Mouse (Mus musculus): Measurements from ENCODE around the gene Timp4. TPM values are rescaled to one million over a fixed set of nuclear protein-coding genes. Genes with fewer than 3 reads are reported as not detected.

Gene Timp4
- polyA plus RNA-seq, 1 experiment: 0.22 TPM

DNA sequence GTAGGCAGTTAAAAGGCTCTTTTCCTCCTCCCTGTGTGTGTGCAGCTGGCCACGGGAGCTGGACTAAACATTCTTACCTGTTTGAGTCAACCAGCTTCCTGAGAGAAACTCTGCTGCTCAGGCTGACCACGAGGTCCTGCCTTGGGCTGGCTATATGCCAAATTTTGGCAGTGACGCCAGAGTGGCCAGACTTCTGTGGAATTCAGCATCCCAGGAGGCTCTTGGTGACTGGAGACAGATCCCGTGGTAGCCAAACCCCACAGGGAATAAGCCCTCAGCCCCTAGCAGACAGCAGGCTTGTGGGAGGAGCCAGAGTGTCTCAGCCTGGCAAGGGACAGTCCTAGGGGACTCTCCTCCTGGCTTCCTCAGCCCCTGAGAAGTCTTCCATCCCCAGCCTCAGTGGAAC is 19.9 kb upstream of the Timp4 start:
- Histone ChIP-seq H3K4me1 (ENCODE audit: control insufficient read depth, insufficient read depth, insufficient read length) (no peaks in the 10 kb centered on the region), H3K27me3 (ENCODE audit: control insufficient read depth, insufficient read depth, low read length) (no peaks in the 10 kb centered on the region), H3K27ac (ENCODE audit: insufficient read depth, low read length) (no peak overlapping the region), H3K4me3 (ENCODE audit: extremely low read depth, insufficient read depth, insufficient read length) (no peak overlapping the region), H3K36me3 (ENCODE audit: control insufficient read depth, insufficient read depth, low read length) (no peaks in the 10 kb centered on the region)
- WGBS: 29% methylated on average over 4 of the region's 4 CpGs
- TF ChIP-seq CTCF (IDR thresholded peaks at IDR 0.05; ENCODE audit: extremely low read depth, insufficient read depth, insufficient read length, insufficient replicate concordance) (no peak), POLR2A (IDR thresholded peaks at IDR 0.05; ENCODE audit: low read depth, low read length) (no peak)
- DNase-seq (ENCODE audit: low read depth in 1 of 2, low spot score in 2 of 2): no peak

DNA sequence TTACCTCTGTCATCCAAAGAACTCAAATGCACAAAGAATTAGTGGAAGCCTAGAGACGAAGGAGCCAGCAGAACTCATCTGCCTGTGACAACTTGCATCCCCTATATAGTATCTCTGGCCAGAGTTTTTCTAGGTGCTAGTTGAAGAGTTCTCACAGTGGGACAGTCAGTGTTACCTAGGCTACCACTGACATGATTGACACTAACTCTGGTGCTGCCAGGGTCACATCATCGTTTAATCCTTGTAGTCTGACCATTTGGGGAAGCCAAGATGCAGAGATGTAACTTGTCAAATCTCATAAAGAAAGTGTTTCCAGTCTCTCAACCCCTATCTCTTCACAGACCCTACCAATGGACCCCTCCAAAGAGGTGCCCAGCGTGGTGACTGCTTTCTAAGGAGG is 19.3 kb upstream of the Timp4 start:
- Histone ChIP-seq H3K36me3 (ENCODE audit: control insufficient read depth, insufficient read depth, low read length) (no peaks in the 10 kb centered on the region), H3K27me3 (ENCODE audit: control insufficient read depth, insufficient read depth, low read length) (no peaks in the 10 kb centered on the region), H3K4me1 (ENCODE audit: control insufficient read depth, insufficient read depth, insufficient read length) (no peaks in the 10 kb centered on the region), H3K27ac (ENCODE audit: insufficient read depth, low read length) (no peak overlapping the region), H3K4me3 (ENCODE audit: extremely low read depth, insufficient read depth, insufficient read length) (no peak overlapping the region)
- no peak for DNase-seq (ENCODE audit: low read depth in 1 of 2, low spot score in 2 of 2)
- TF ChIP-seq CTCF (IDR thresholded peaks at IDR 0.05; ENCODE audit: extremely low read depth, insufficient read depth, insufficient read length, insufficient replicate concordance): no peak
- no peak for TF ChIP-seq POLR2A (IDR thresholded peaks at IDR 0.05; ENCODE audit: low read depth, low read length)
- WGBS: 74% methylated on average over 3 of the region's 3 CpGs

DNA sequence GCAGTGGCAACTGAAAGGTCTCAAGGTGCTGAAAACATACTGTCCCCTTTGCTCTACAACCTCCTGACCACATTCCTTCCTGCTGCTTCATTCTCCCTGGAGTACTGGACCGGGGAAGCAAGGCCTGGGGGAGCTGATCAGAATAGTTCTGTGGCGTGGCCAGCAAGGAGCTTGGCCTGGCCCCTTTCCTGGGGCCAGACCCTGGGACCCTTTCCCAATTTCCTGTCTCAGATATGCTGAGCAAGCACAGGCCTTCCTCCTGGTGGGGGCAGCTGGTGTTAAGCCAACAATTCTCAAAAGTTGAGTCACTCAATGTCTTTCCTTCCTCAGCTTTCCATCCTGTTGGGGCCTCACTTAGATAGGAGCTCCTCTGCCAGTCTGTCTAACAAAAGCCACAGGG is 18.1 kb upstream of the Timp4 start:
- TF ChIP-seq CTCF (IDR thresholded peaks at IDR 0.05; ENCODE audit: extremely low read depth, insufficient read depth, insufficient read length, insufficient replicate concordance): no peak
- TF ChIP-seq POLR2A (IDR thresholded peaks at IDR 0.05; ENCODE audit: low read depth, low read length): no peak
- no peaks in the 10 kb centered on the region for H3K36me3 ChIP-seq (ENCODE audit: control insufficient read depth, insufficient read depth, low read length)
- H3K27ac ChIP-seq (ENCODE audit: insufficient read depth, low read length): no peak overlapping the region
- H3K4me1 ChIP-seq (ENCODE audit: control insufficient read depth, insufficient read depth, insufficient read length): no peaks in the 10 kb centered on the region
- no peak overlapping the region for H3K4me3 ChIP-seq (ENCODE audit: extremely low read depth, insufficient read depth, insufficient read length)
- H3K27me3 ChIP-seq (ENCODE audit: control insufficient read depth, insufficient read depth, low read length): no peaks in the 10 kb centered on the region
- no peak for DNase-seq (ENCODE audit: low read depth in 1 of 2, low spot score in 2 of 2)
- 49% methylated on average over 2 of the region's 2 CpGs for WGBS

DNA sequence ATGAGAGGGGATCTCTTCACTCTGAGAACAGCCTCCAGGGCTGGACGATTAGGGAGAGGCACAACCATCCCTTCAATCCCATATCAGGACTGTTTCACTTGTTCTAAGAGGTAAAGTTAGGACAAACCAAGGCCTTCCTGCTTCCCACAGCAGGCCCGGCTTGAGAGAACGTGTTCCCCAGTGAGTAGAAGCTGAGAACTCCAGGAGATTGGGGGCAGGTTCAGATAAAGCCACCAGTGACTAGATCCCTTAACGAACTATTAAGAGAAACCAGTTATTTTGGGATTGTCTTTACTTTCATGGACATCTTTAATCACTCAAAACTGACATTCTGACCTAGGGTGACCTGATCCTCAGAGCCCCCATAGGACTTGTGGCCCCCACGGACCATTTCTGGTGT is 17.6 kb upstream of the Timp4 start:
- Histone ChIP-seq H3K4me1 (ENCODE audit: control insufficient read depth, insufficient read depth, insufficient read length) (no peaks in the 10 kb centered on the region), H3K27me3 (ENCODE audit: control insufficient read depth, insufficient read depth, low read length) (no peaks in the 10 kb centered on the region), H3K36me3 (ENCODE audit: control insufficient read depth, insufficient read depth, low read length) (no peaks in the 10 kb centered on the region), H3K4me3 (ENCODE audit: extremely low read depth, insufficient read depth, insufficient read length) (no peak overlapping the region), H3K27ac (ENCODE audit: insufficient read depth, low read length) (no peak overlapping the region)
- WGBS: 78% methylated on average over 5 of the region's 5 CpGs
- TF ChIP-seq CTCF (IDR thresholded peaks at IDR 0.05; ENCODE audit: extremely low read depth, insufficient read depth, insufficient read length, insufficient replicate concordance) (no peak), POLR2A (IDR thresholded peaks at IDR 0.05; ENCODE audit: low read depth, low read length) (no peak)
- DNase-seq (ENCODE audit: low read depth in 1 of 2, low spot score in 2 of 2): no peak

DNA sequence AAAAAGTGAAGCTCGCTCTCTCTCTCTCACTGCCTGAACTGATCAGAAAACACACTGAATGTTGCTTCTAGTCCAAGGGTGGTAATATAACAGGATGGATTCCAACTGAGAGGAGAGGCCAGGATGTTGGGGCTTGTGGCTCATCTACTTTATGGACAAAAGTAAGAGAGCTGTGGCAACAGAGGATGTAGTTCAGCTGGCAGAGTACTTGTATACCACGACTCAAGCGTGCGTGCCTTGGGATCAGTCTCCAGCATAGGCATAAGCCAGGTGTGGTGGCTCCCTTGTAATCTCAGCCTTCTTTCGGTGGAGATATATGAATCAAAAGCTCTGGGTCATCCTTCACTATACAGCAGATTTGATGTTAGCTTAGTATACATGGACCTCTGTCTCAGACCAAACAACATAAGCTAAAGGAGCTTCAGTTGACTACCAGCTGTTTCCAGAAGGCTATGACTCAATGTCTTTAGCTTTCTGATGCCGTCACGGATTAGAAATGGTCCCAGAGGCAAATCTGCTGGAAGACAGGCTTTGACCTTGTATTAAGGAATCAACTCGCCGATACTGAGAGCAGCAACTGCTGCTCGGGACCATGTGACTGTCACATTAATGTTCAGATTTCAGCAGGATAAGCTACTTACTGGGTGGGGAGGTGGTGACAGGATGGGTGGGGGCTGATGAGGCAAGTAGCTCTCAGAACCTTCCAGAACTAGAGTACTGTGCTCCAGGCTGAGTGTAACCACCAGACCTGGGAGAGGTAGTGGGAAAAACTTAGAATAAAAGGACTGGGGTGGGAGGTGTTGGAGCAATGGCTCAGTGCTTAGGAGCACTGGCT is 16.8 kb upstream of the Timp4 start:
- no peak for DNase-seq (ENCODE audit: low read depth in 1 of 2, low spot score in 2 of 2)
- Histone ChIP-seq H3K27me3 (ENCODE audit: control insufficient read depth, insufficient read depth, low read length) (no peaks in the 10 kb centered on the region), H3K4me1 (ENCODE audit: control insufficient read depth, insufficient read depth, insufficient read length) (no peaks in the 10 kb centered on the region), H3K36me3 (ENCODE audit: control insufficient read depth, insufficient read depth, low read length) (no peaks in the 10 kb centered on the region), H3K27ac (ENCODE audit: insufficient read depth, low read length) (no peak overlapping the region), H3K4me3 (ENCODE audit: extremely low read depth, insufficient read depth, insufficient read length) (no peak overlapping the region)
- no peak for TF ChIP-seq POLR2A (IDR thresholded peaks at IDR 0.05; ENCODE audit: low read depth, low read length)
- no peak for TF ChIP-seq CTCF (IDR thresholded peaks at IDR 0.05; ENCODE audit: extremely low read depth, insufficient read depth, insufficient read length, insufficient replicate concordance)
- 90% methylated on average over 10 of the region's 10 CpGs for WGBS

DNA sequence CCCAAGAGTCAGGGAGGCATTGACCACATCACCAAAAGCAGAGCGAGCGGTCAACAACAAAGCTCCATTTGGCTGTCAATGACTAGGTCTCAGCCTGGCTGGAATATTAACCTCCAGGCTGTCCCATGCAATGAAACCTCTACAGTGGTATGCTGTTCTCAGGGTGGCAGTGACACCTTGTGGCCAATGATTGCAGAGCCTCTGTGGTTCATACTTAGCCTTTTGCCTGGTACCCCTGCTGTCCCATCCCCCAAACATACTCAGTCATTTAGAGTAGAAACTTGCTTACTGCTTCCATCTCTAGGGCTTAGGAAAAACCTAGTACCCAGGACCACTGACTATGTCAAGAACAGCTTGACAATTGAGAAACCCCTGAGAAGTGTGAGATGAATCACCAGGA is 15.9 kb upstream of the Timp4 start:
- no peak for TF ChIP-seq POLR2A (IDR thresholded peaks at IDR 0.05; ENCODE audit: low read depth, low read length)
- TF ChIP-seq CTCF (IDR thresholded peaks at IDR 0.05; ENCODE audit: extremely low read depth, insufficient read depth, insufficient read length, insufficient replicate concordance): peak; percentile 33; the same call in 1 of the 2 replicates
- H3K4me1 ChIP-seq (ENCODE audit: control insufficient read depth, insufficient read depth, insufficient read length): no peaks in the 10 kb centered on the region
- H3K4me3 ChIP-seq (ENCODE audit: extremely low read depth, insufficient read depth, insufficient read length): no peak overlapping the region
- H3K27ac ChIP-seq (ENCODE audit: insufficient read depth, low read length): no peak overlapping the region
- DNase-seq (ENCODE audit: low read depth in 1 of 2, low spot score in 2 of 2): no peak
- 81% methylated on average over 2 of the region's 2 CpGs for WGBS
- H3K27me3 ChIP-seq (ENCODE audit: control insufficient read depth, insufficient read depth, low read length): no peaks in the 10 kb centered on the region
- H3K36me3 ChIP-seq (ENCODE audit: control insufficient read depth, insufficient read depth, low read length): no peaks in the 10 kb centered on the region

DNA sequence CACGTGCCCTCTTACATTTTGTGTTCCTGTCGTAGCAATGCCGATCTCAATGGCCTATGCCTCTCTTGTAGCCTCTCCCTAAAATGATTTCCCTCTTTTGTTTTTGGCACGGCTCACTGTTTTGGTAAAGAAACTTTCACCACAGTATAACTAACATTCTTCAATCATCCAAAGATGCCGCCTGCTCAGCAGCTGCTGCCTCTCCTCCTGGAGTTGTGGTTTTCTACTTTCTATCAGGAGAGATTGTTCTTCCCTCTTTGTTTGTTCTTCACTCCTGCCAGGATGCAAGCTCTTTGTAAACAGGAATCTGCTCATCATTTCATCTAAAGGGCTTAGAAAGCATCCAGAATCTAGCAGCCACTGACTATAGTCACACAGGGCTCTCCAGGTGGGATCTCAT is 14.8 kb upstream of the Timp4 start:
- no peak for DNase-seq (ENCODE audit: low read depth in 1 of 2, low spot score in 2 of 2)
- no peak overlapping the region for H3K4me3 ChIP-seq (ENCODE audit: extremely low read depth, insufficient read depth, insufficient read length)
- WGBS: 79% methylated on average over 5 of the region's 5 CpGs
- no peak overlapping the region for H3K27ac ChIP-seq (ENCODE audit: insufficient read depth, low read length)
- no peaks in the 10 kb centered on the region for H3K4me1 ChIP-seq (ENCODE audit: control insufficient read depth, insufficient read depth, insufficient read length)
- H3K36me3 ChIP-seq (ENCODE audit: control insufficient read depth, insufficient read depth, low read length): no peaks in the 10 kb centered on the region
- no peaks in the 10 kb centered on the region for H3K27me3 ChIP-seq (ENCODE audit: control insufficient read depth, insufficient read depth, low read length)
- TF ChIP-seq POLR2A (IDR thresholded peaks at IDR 0.05; ENCODE audit: low read depth, low read length) (no peak), CTCF (IDR thresholded peaks at IDR 0.05; ENCODE audit: extremely low read depth, insufficient read depth, insufficient read length, insufficient replicate concordance) (no peak)

Data from spleen, adult 2 months (tissue).